Mouse (Mus musculus): Measurements from ENCODE around the gene Ubald1.

DNA sequence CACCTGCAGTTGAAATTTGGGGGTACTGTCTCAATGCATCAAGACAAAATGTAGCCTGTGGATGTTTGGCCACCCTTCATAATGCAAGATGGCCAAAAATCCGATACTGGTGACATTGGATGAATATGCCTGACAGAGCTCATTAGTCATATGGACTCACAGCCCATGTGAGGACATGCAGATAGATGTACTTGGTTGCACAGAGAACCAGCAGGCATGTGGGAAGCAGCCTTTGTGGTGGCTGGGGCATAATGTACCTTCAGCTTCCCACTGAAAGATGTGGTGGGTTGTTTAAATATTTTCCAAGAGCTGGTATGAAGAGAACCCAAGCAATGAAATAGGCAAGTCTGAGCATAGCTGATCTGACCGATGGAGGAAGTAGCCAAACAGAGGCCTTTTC is 46.3 kb downstream of the Ubald1 start:
- TF ChIP-seq CTCF (IDR thresholded peaks at IDR 0.05; ENCODE audit: insufficient read depth, low read depth, low read length) (no peak), POLR2A (IDR thresholded peaks at IDR 0.05; ENCODE audit: insufficient read depth, low read depth, low read length) (no peak)
